26 mouse cellular contexts compared by ENCODE assay signal in genomic region chr6:115536169-115536568, GRCm38 (mm10). TPM values are rescaled to one million over a fixed set of nuclear protein-coding genes. Genes with fewer than 3 reads are reported as not detected.
DNase-seq lines count a peak whose midpoint lies in the region; ATAC-seq and TF ChIP-seq lines count a peak whose summit lies in the region.
"Had no signal": no experiment of that assay in that cellular context is flagged by ENCODE, and none has a peak within 500 bp of the region (broad histone marks: within the 10 kb centered on the region; RNA-seq: fewer than 3 reads in every experiment).

No protein-coding gene starts in this region.

- peak; percentile 57 for DNase-seq in 3T3-L1 (ENCODE audit: low read depth, low spot score)
- DNase-seq in 416B (ENCODE audit: low read depth), result peak; percentile 45
- DNase-seq in stomach, postnatal 0 days (ENCODE audit: low spot score), result peak; percentile 48
- no peak for DNase-seq in adrenal gland, postnatal 14 days
- DNase-seq in adrenal gland, postnatal 36 days, result no peak
- no peak for DNase-seq in right cerebral cortex, adult 2 months (ENCODE audit: low spot score in 2 of 2)
- DNase-seq in lung, postnatal 10 days, result no peak
- DNase-seq: adrenal gland, adult 2 months; adrenal gland, adult 8-10 months; adrenal gland, postnatal 25 days; B cell, adult 2 months; cerebellum, adult 11 months; cerebellum, adult 11-12 months; cerebellum, adult 18-20 months; cerebellum, adult 2 months; cerebellum, adult 8-10 months; cerebellum, adult 9-10 months; cerebellum, adult 9-11 months had no signal

- H3K27ac ChIP-seq in brown adipose tissue, adult 24 weeks (replicated peaks; ENCODE audit: low read depth, low read length), result peak overlapping the region; percentile 74
- no peak overlapping the region for H3K27ac ChIP-seq in stomach, postnatal 0 days (replicated peaks)

- no peaks in the 10 kb centered on the region for H3K36me3 ChIP-seq in stomach, postnatal 0 days (ENCODE audit: control insufficient read depth, insufficient read depth, low read length)
- H3K36me3 ChIP-seq: G1E had no signal

- ATAC-seq in stomach, postnatal 0 days (ENCODE audit: low FRiP score, low TSS enrichment), result peak; percentile 60
- ATAC-seq: activated CD4-positive, CD25-positive, alpha-beta regulatory T cell, adult 4 months; CD4-positive, CD25-positive, alpha-beta regulatory T cell, adult 4 months; Patski had no signal

- peaks cover 5% of the 10 kb centered on the region; the same call in 1 of the 2 replicates for H3K4me1 ChIP-seq in brown adipose tissue, adult 24 weeks (ENCODE audit: control insufficient read depth, insufficient read depth, insufficient read length, low read length)
- no peaks in the 10 kb centered on the region for H3K4me1 ChIP-seq in stomach, postnatal 0 days (replicated peaks; ENCODE audit: control insufficient read depth, insufficient read depth)

- TF ChIP-seq CTCF in stomach, postnatal 0 days (IDR thresholded peaks at IDR 0.05; ENCODE audit: low read depth), result no peak

- no peak overlapping the region for H3K4me3 ChIP-seq in brown adipose tissue, adult 24 weeks (ENCODE audit: insufficient read depth, low read depth, low read length)
- no peak overlapping the region for H3K4me3 ChIP-seq in stomach, postnatal 0 days (ENCODE audit: low read depth, low read length)

- H3K9me3 ChIP-seq in stomach, postnatal 0 days (ENCODE audit: control insufficient read depth, low read length), result no peaks in the 10 kb centered on the region
- H3K9me3 ChIP-seq: G1E had no signal

- no peak overlapping the region for H3K9ac ChIP-seq in stomach, postnatal 0 days (ENCODE audit: low read length)

- no peak for TF ChIP-seq EP300 in stomach, postnatal 0 days (optimal IDR thresholded peaks at IDR 0.05)

- H3K27me3 ChIP-seq in stomach, postnatal 0 days (ENCODE audit: control insufficient read depth, insufficient read depth, low read length), result no peaks in the 10 kb centered on the region
- H3K27me3 ChIP-seq: CH12.LX, Patski had no signal

- no peak overlapping the region for H3K4me2 ChIP-seq in stomach, postnatal 0 days (replicated peaks; ENCODE audit: low read depth)

- whole genome bisulfite sequencing in stomach, postnatal 0 days, result 60% methylated on average over 4 of the region's 4 CpGs

RNA-seq across cellular contexts. Expression of gene Tsen2, which starts 8.3 kb away (rescaled TPM):
- polyA plus RNA-seq in brown adipose tissue, adult 24 weeks (2012; ENCODE audit: insufficient read depth, insufficient read length, missing spikeins), result 9.7 and 10.0 TPM in 2 replicates
- polyA plus RNA-seq in stomach, postnatal 0 days (2015; fragmentation: Nextera tagmentation; extraction: Ambion mirVana), result 10.0 and 11.1 TPM in 2 replicates
- total RNA-seq in adrenal gland, postnatal 14 days (2021), result 10.6 and 12.4 TPM in 2 replicates
- total RNA-seq in adrenal gland, postnatal 36 days (2021), result 10 to 100 TPM; 11.1 to 13.4 TPM

RNA-seq across cellular contexts. Expression of gene Mkrn2os, which starts 56.2 kb away (rescaled TPM):
- not detected in 2 replicates for polyA plus RNA-seq in brown adipose tissue, adult 24 weeks (2012; ENCODE audit: insufficient read depth, insufficient read length, missing spikeins)
- 27.4 and 30.5 TPM in 2 replicates for polyA plus RNA-seq in stomach, postnatal 0 days (2015; fragmentation: Nextera tagmentation; extraction: Ambion mirVana)
- 0.15 TPM in 1 of 2 replicates, not detected in the other for total RNA-seq in adrenal gland, postnatal 14 days (2021)
- not detected for total RNA-seq in adrenal gland, postnatal 36 days (2021)
- total RNA-seq: adrenal gland, adult 18-20 months; adrenal gland, adult 2 months; adrenal gland, adult 8-10 months; adrenal gland, postnatal 25 days; CH12.LX; G1E; MEL had no signal
- polyA plus RNA-seq: G1E had no signal

Comparison
In these comparisons a context has a peak if more than half of its experiments do, and no peak if none do; other contexts are left out.
1. DNase-seq: peak in 3T3-L1 (single experiment), 416B (single experiment) and stomach, postnatal 0 days (single experiment); none in adrenal gland, postnatal 14 days (single experiment), adrenal gland, postnatal 36 days (0 of 2), right cerebral cortex, adult 2 months (0 of 2) and lung, postnatal 10 days (single experiment).